Mouse (Mus musculus) splenic B cell, adult 2 months (primary cell): ENCODE results near the gene Sbf2.
"Not testable (repeated sequence)": the region's sequence is repeated elsewhere in the genome, so short reads cannot be mapped to it uniquely, and the experiment has no call there.

Source experiments
- DNase-seq: peaks from one replicate; pipeline ENCODE4 v3.0.0-alpha.2; 2011; ENCODE audit warnings: low read depth, low spot score
- H3K27me3 ChIP-seq: 2 replicates; pipeline ENCODE4 v1.6.1; 2012; ENCODE audit warnings: mild to moderate bottlenecking, low read length, moderate library complexity, mixed read lengths; ENCODE audit not compliant: control insufficient read depth, poor library complexity, insufficient read depth, severe bottlenecking
- H3K36me3 ChIP-seq: 2 replicates; pipeline ENCODE4 v1.6.1; 2012; ENCODE audit warnings: mild to moderate bottlenecking, low read length, moderate library complexity, mixed read lengths; ENCODE audit not compliant: control insufficient read depth, poor library complexity, insufficient read depth, severe bottlenecking

Sbf2 gene

GRCm38 (mm10) chr7:110624961-110625360, 10.2 kb upstream of the Sbf2 start:
- Histone ChIP-seq H3K27me3 (0 out of 2 replicates have a peak, but pooled peaks cover 2% of the 10 kb centered on the region), H3K36me3 (no peaks in the 10 kb centered on the region)
- DNase-seq: peak; percentile 59

GRCm38 (mm10) chr7:110624067-110624466, 9.3 kb upstream of the Sbf2 start:
- no peaks in the 10 kb centered on the region for H3K36me3 ChIP-seq
- no peak for DNase-seq
- H3K27me3 ChIP-seq: 0 out of 2 replicates have a peak, but pooled peaks cover 2% of the 10 kb centered on the region

GRCm38 (mm10) chr7:110619086-110619611, 4.4 kb upstream of the Sbf2 start:
- Histone ChIP-seq H3K27me3 (peaks cover 1% of the 10 kb centered on the region; the same call in 1 of the 2 replicates), H3K36me3 (no peaks in the 10 kb centered on the region)
- DNase-seq: peak; percentile 28

GRCm38 (mm10) chr7:110615792-110616191, 1.1 kb upstream of the Sbf2 start:
- DNase-seq: no peak
- no peaks in the 10 kb centered on the region for H3K36me3 ChIP-seq

GRCm38 (mm10) chr7:110615151-110615631, 469 bp upstream of the Sbf2 start:
- peak; percentile 18 for DNase-seq
- H3K27me3 ChIP-seq: peaks cover 1% of the 10 kb centered on the region
- no peaks in the 10 kb centered on the region for H3K36me3 ChIP-seq

More at GRCm38 (mm10) chr7:110615792-110616191, 1.1 kb upstream of the Sbf2 start:
- H3K27me3 ChIP-seq: peaks cover 1% of the 10 kb centered on the region

GRCm38 (mm10) chr7:110613381-110614132, 1.2 kb downstream of the Sbf2 start:
- DNase-seq: peak; percentile 26
- Histone ChIP-seq H3K27me3 (peaks cover 1% of the 10 kb centered on the region), H3K36me3 (no peaks in the 10 kb centered on the region)

- no peaks in the 10 kb centered on the region for H3K36me3 ChIP-seq
- no peaks in the 10 kb centered on the region for H3K27me3 ChIP-seq
- DNase-seq: no peak
Observed at GRCm38 (mm10) chr7:110606906-110607305, 7.8 kb downstream of the Sbf2 start.

- no peak for DNase-seq
- H3K36me3 ChIP-seq: no peaks in the 10 kb centered on the region
- H3K27me3 ChIP-seq: no peaks in the 10 kb centered on the region
Observed at GRCm38 (mm10) chr7:110605476-110605875, 9.2 kb downstream of the Sbf2 start.

GRCm38 (mm10) chr7:110597141-110597540, 17.6 kb downstream of the Sbf2 start:
- DNase-seq: no peak
- no peaks in the 10 kb centered on the region for H3K27me3 ChIP-seq

GRCm38 (mm10) chr7:110593991-110594390, 20.7 kb downstream of the Sbf2 start:
- not testable (repeated sequence) for H3K36me3 ChIP-seq, H3K27me3 ChIP-seq, DNase-seq

More at GRCm38 (mm10) chr7:110597141-110597540, 17.6 kb downstream of the Sbf2 start:
- no peaks in the 10 kb centered on the region for H3K36me3 ChIP-seq

- no peak for DNase-seq
- H3K27me3 ChIP-seq: no peaks in the 10 kb centered on the region
- no peaks in the 10 kb centered on the region for H3K36me3 ChIP-seq
Observed at GRCm38 (mm10) chr7:110587721-110588120, 27.0 kb downstream of the Sbf2 start.

GRCm38 (mm10) chr7:110585250-110585649, 29.5 kb downstream of the Sbf2 start:
- Histone ChIP-seq H3K27me3 (no peaks in the 10 kb centered on the region), H3K36me3 (no peaks in the 10 kb centered on the region)
- no peak for DNase-seq

- no peaks in the 10 kb centered on the region for H3K36me3 ChIP-seq
- no peak for DNase-seq
- H3K27me3 ChIP-seq: no peaks in the 10 kb centered on the region
Observed at GRCm38 (mm10) chr7:110584159-110584558, 30.6 kb downstream of the Sbf2 start.

- no peak for DNase-seq
- H3K27me3 ChIP-seq: no peaks in the 10 kb centered on the region
- H3K36me3 ChIP-seq: no peaks in the 10 kb centered on the region
Observed at GRCm38 (mm10) chr7:110583705-110584104, 31.0 kb downstream of the Sbf2 start.

GRCm38 (mm10) chr7:110565815-110566549, 48.7 kb downstream of the Sbf2 start:
- Histone ChIP-seq H3K27me3 (no peaks in the 10 kb centered on the region), H3K36me3 (no peaks in the 10 kb centered on the region)
- no peak for DNase-seq
